Mouse (Mus musculus) heart, adult 2 months (tissue): ENCODE measurements at regions not wholly inside any gene's neighbourhood (a gene's known extent, or its start where the extent isn't known, plus 50 kb on each side); places are given as distances from the start of the nearest gene placed in this dataset.

Experiments used
- DNase-seq, 2 experiments: peaks; one replicate each; pipeline ENCODE4 v3.0.0; 2021
- H3K27ac ChIP-seq: fragments of 200-600 bp; 2 replicates; pipeline ENCODE4 v1.8.1; 2022
- H3K27me3 ChIP-seq: fragments of 200-500 bp; 2 replicates; pipeline ENCODE4 v1.6.1; 2012; ENCODE audit warnings: mild to moderate bottlenecking, low read length, inconsistent platforms, mixed read lengths; ENCODE audit not compliant: control insufficient read depth, insufficient read depth
- H3K36me3 ChIP-seq: fragments of 200-500 bp; 2 replicates; pipeline ENCODE4 v1.6.1; 2012; ENCODE audit warnings: low read length, inconsistent platforms; ENCODE audit not compliant: control insufficient read depth, insufficient read depth
- H3K4me1 ChIP-seq: fragments of 200-500 bp; 2 replicates; pipeline ENCODE4 v1.6.1; 2011; ENCODE audit warnings: low read length; ENCODE audit not compliant: control insufficient read depth, insufficient read depth
- H3K4me3 ChIP-seq: fragments of 200-600 bp; 2 replicates; pipeline ENCODE4 v1.8.1; 2022
- H3K79me2 ChIP-seq: fragments of 200-500 bp; replicated peaks from 2 replicates; pipeline ENCODE4 v1.6.1; 2012; ENCODE audit warnings: mild to moderate bottlenecking, inconsistent platforms, low read length, moderate library complexity, mixed read lengths; ENCODE audit not compliant: control insufficient read depth, insufficient read depth
- H3K9ac ChIP-seq: fragments of 200-500 bp; 2 replicates; pipeline ENCODE4 v1.6.1; 2012; ENCODE audit warnings: low read depth, mild to moderate bottlenecking, control low read depth, inconsistent platforms, low read length, mixed read lengths
- CTCF ChIP-seq: fragments of 200-600 bp; IDR thresholded peaks from 2 replicates; pipeline ENCODE4 v1.8.1; 2022; ENCODE audit warnings: antibody characterized with exemption, mild to moderate bottlenecking, moderate library complexity
- EP300 ChIP-seq: fragments of 200-500 bp; IDR thresholded peaks from 2 replicates; pipeline ENCODE4 v1.6.1; 2011; ENCODE audit warnings: low read depth, low read length, control low read depth; ENCODE audit not compliant: insufficient read depth
- POLR2A ChIP-seq: fragments of 200-500 bp; IDR thresholded peaks from 2 replicates; pipeline ENCODE4 v1.6.1; 2011; ENCODE audit warnings: mild to moderate bottlenecking, low read depth, low read length, control low read depth; ENCODE audit not compliant: insufficient read depth
- whole genome bisulfite sequencing: fragments of 180-500 bp; shearing (Covaris S2); methylation state at CpG from one replicate; pipeline ENCODE4 v1.1.7; 2018; 5-methylcytosine and 5-hydroxymethylcytosine counted together
- intact Hi-C: fragments of 180-260 bp; cut with DNase I; formaldehyde crosslinking; loops from one replicate; pipeline ENCODE4 v1.15.1; 2025

DNA sequence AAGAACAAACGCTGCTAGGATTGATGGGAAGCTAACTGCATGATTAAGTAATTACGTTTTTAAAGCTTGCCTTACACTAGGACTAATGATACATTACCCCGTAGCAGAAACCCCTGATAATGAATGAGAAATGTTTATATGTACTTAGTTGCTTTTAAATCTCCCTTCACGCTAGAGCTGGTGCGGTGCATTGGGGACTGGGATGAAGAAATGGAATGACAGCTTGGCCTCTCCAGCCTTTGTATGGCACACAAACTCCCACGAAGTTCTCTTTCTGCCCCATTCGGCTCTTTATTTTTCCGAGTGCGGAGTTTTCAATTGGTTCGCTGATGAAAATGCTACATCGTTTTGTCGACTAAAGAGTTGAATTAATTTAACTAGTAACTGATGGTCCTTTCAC lies 659.8 kb downstream of the Tfap2b start:
- Histone ChIP-seq H3K27ac (no peak overlapping the region), H3K9ac (no peak overlapping the region), H3K79me2 (no peaks in the 10 kb centered on the region), H3K4me3 (no peak overlapping the region), H3K36me3 (no peaks in the 10 kb centered on the region), H3K27me3 (no peaks in the 10 kb centered on the region), H3K4me1 (no peaks in the 10 kb centered on the region)
- intact Hi-C loops = no loop called here
- DNase-seq = no peak
- 88% methylated on average over 12 of the region's 12 CpGs for WGBS
- no peak for TF ChIP-seq CTCF
- TF ChIP-seq POLR2A = no peak
- no peak for TF ChIP-seq EP300

GRCm38 (mm10) chr1:19881193-19881592 lies 672.5 kb downstream of the Tfap2b start:
- Histone ChIP-seq H3K27ac (no peak overlapping the region), H3K79me2 (no peaks in the 10 kb centered on the region), H3K4me1 (no peaks in the 10 kb centered on the region), H3K4me3 (no peak overlapping the region), H3K36me3 (no peaks in the 10 kb centered on the region), H3K9ac (no peak overlapping the region), H3K27me3 (no peaks in the 10 kb centered on the region)
- intact Hi-C loops = no loop called here
- TF ChIP-seq EP300 = no peak
- no peak for TF ChIP-seq POLR2A
- no peak for TF ChIP-seq CTCF
- WGBS = 79% methylated on average over 8 of the region's 8 CpGs
- DNase-seq = no peak

- Histone ChIP-seq H3K4me1 (no peaks in the 10 kb centered on the region), H3K9ac (no peak overlapping the region), H3K27ac (no peak overlapping the region), H3K36me3 (no peaks in the 10 kb centered on the region), H3K27me3 (no peaks in the 10 kb centered on the region), H3K4me3 (no peak overlapping the region), H3K79me2 (no peaks in the 10 kb centered on the region)
- no peak for DNase-seq
- TF ChIP-seq POLR2A (no peak), EP300 (no peak), CTCF (no peak)
- WGBS = 56% methylated on average over 5 of the region's 5 CpGs
- intact Hi-C loops = no loop called here
Observed at GRCm38 (mm10) chr1:19899426-19899825, 690.7 kb downstream of the Tfap2b start.

DNA sequence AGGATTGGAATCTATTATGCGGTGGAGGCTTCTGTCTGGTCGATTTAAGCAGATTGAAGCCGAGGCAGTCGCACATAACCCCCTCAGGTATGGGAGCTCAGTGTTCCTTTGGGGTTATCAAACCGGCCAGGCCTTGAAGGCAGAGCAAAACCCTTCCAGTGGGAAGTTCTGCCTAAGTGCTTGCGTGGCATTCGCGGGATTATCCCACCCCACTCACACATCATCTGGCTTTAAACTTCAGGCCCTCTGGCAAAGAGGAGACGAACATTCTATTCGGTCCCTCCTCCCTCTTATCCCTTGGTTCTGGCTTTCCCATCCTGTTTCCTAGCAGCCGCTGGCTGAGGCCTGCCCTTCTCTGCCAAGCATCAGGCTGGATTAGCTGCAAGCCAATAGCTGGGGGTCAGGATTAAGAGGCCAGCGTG lies 691.2 kb downstream of the Tfap2b start:
- no peak overlapping the region for H3K4me3 ChIP-seq
- H3K27ac ChIP-seq = no peak overlapping the region
- no peaks in the 10 kb centered on the region for H3K4me1 ChIP-seq
- H3K27me3 ChIP-seq = no peaks in the 10 kb centered on the region
- DNase-seq = no peak
- no peaks in the 10 kb centered on the region for H3K79me2 ChIP-seq
- intact Hi-C loops = no loop called here
- no peaks in the 10 kb centered on the region for H3K36me3 ChIP-seq
- no peak overlapping the region for H3K9ac ChIP-seq
- WGBS = 54% methylated on average over 12 of the region's 12 CpGs
- no peak for TF ChIP-seq CTCF
- no peak for TF ChIP-seq EP300
- TF ChIP-seq POLR2A = no peak

- H3K4me1 ChIP-seq = no peaks in the 10 kb centered on the region
- no peak overlapping the region for H3K27ac ChIP-seq
- intact Hi-C loops = no loop called here
- no peak for TF ChIP-seq EP300
- TF ChIP-seq POLR2A = no peak
- no peak for TF ChIP-seq CTCF
- DNase-seq = no peak
- no peak overlapping the region for H3K4me3 ChIP-seq
- no peak overlapping the region for H3K9ac ChIP-seq
- no peaks in the 10 kb centered on the region for H3K79me2 ChIP-seq
- 84% methylated on average over 2 of the region's 2 CpGs for WGBS
- no peaks in the 10 kb centered on the region for H3K36me3 ChIP-seq
- no peaks in the 10 kb centered on the region for H3K27me3 ChIP-seq
Observed at GRCm38 (mm10) chr1:19900983-19901531, 692.3 kb downstream of the Tfap2b start.

DNA sequence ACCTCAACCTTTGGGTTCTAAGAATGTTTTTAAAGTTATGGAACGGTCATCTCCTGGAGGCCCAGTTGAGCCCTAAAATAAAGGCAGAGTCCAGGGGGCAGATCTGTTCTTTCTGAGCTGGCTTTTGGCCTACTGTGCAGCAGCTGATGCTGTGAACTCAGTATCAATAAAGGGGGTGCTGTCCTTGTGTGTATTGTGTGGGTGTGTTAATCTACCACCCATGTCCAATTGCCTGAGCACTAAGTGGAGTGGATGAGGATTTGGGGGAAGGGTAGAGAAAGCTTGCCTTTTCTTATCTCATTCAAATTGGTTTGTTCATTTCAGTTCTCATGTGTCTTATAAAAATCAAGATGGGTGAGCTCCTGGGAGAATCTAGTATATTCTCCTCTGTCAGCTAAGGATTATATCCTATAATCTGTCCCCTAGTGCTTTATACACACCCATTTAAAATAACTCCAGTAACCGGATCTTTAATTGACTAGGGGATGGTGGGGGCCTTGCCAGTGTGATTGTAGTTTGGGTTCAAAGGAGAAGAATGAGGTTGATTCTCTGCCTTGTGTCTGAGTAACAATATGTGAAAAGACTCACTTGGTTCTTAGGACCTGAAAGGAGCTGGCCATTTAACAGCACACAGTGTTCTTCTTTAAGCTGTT lies 703.6 kb downstream of the Tfap2b start:
- H3K4me3 ChIP-seq = no peak overlapping the region
- DNase-seq = no peak
- no peaks in the 10 kb centered on the region for H3K27me3 ChIP-seq
- H3K36me3 ChIP-seq = no peaks in the 10 kb centered on the region
- no peaks in the 10 kb centered on the region for H3K4me1 ChIP-seq
- no peak overlapping the region for H3K27ac ChIP-seq
- WGBS = 81% methylated on average over 2 of the region's 2 CpGs
- intact Hi-C loops = no loop called here
- H3K79me2 ChIP-seq = no peaks in the 10 kb centered on the region
- no peak overlapping the region for H3K9ac ChIP-seq
- TF ChIP-seq POLR2A = no peak
